Mouse (Mus musculus) gastrocnemius, postnatal 10 days (tissue): ENCODE data around the gene Atg9a. TPM values are rescaled to one million over a fixed set of nuclear protein-coding genes. Genes with fewer than 3 reads are reported as not detected.

Experiments
- DNase-seq: peaks from one replicate; pipeline ENCODE4 v3.0.0; 2021; ENCODE audit warnings: mixed read lengths
- total RNA-seq, 2 experiments: library from RNA; stranded (reverse); gene quantifications; 2 replicates each; pipeline ENCODE4 v1.2.3; 2021

Gene Atg9a
- total RNA-seq, 2 experiments from 2014 or later, result 50.8 to 51.0 TPM

GRCm38 (mm10) chr1:75215785-75216184 lies 23.8 kb upstream of the Atg9a start:
- peak; percentile 27 for DNase-seq

- DNase-seq, result no peak
Measured at GRCm38 (mm10) chr1:75214886-75215285, 22.9 kb upstream of the Atg9a start.

GRCm38 (mm10) chr1:75214442-75214841 lies 22.4 kb upstream of the Atg9a start:
- no peak for DNase-seq

- no peak for DNase-seq
Measured at GRCm38 (mm10) chr1:75213096-75213495, 21.1 kb upstream of the Atg9a start.

- no peak for DNase-seq
Measured at GRCm38 (mm10) chr1:75212542-75212941, 20.5 kb upstream of the Atg9a start.

GRCm38 (mm10) chr1:75211141-75211708 lies 19.2 kb upstream of the Atg9a start:
- DNase-seq, result no peak

- peak; percentile 96 for DNase-seq
Measured at GRCm38 (mm10) chr1:75210136-75211087, 18.4 kb upstream of the Atg9a start, which contains the start of the genes Glb1l and Stk16. Gene Glb1l, minus strand, starts transcription at chr1:75210813. Gene Stk16, plus strand, starts transcription at chr1:75210838.

GRCm38 (mm10) chr1:75208967-75209678 lies 17.1 kb upstream of the Atg9a start:
- DNase-seq, result peak; percentile 37

GRCm38 (mm10) chr1:75201236-75201635 lies 9.2 kb upstream of the Atg9a start:
- no peak for DNase-seq

GRCm38 (mm10) chr1:75192452-75192851 lies 456 bp upstream of the Atg9a start:
- no peak for DNase-seq

GRCm38 (mm10) chr1:75191258-75191621 lies 756 bp downstream of the Atg9a start:
- DNase-seq, result no peak

GRCm38 (mm10) chr1:75190577-75190976 lies 1.4 kb downstream of the Atg9a start:
- DNase-seq, result no peak

GRCm38 (mm10) chr1:75187914-75188483 lies 4.0 kb downstream of the Atg9a start:
- DNase-seq, result no peak

GRCm38 (mm10) chr1:75187126-75187525 lies 4.9 kb downstream of the Atg9a start:
- no peak for DNase-seq

- no peak for DNase-seq
Measured at GRCm38 (mm10) chr1:75185495-75185894, 6.5 kb downstream of the Atg9a start.

- no peak for DNase-seq
Measured at GRCm38 (mm10) chr1:75182160-75182559, 9.8 kb downstream of the Atg9a start.

GRCm38 (mm10) chr1:75181377-75181870 lies 10.6 kb downstream of the Atg9a start:
- no peak for DNase-seq

GRCm38 (mm10) chr1:75180741-75181140 lies 11.3 kb downstream of the Atg9a start:
- DNase-seq, result no peak

- peak; percentile 83 for DNase-seq
Measured at GRCm38 (mm10) chr1:75180105-75180590, 11.8 kb downstream of the Atg9a start, which contains the start of gene Abcb6. Gene Abcb6, minus strand, starts transcription at chr1:75180392.

GRCm38 (mm10) chr1:75179334-75180104 lies 12.5 kb downstream of the Atg9a start:
- peak; percentile 67 for DNase-seq
